Mouse (Mus musculus) MEL (cell line): ENCODE data around the gene Ankrd34c. TPM values are rescaled to one million over a fixed set of nuclear protein-coding genes. Genes with fewer than 3 reads are reported as not detected.

Experiments used
- DNase-seq: peaks from one replicate; pipeline ENCODE4 v3.0.0; 2011; ENCODE audit warnings: low read depth, low spot score
- H3K27ac ChIP-seq: 2 replicates; pipeline ENCODE4 v1.5.1; 2012; ENCODE audit warnings: low read depth, mild to moderate bottlenecking, control low read depth, low read length, moderate library complexity; ENCODE audit not compliant: control insufficient read depth
- H3K27me3 ChIP-seq, 2 experiments: fragments of 150-350 bp in 1 of 2; sonication (generic) in 1 of 2; 2 replicates each; pipeline ENCODE4 v1.6.1; 2012; ENCODE audit warnings: low read length in 2 of 2, mild to moderate bottlenecking in 2 of 2, improper control_type of control experiment in 1 of 2, moderate library complexity in 1 of 2; ENCODE audit not compliant: insufficient read depth in 2 of 2, control insufficient read depth in 1 of 2
- H3K36me3 ChIP-seq, 2 experiments: 2 replicates each; pipeline ENCODE4 v1.6.1; 2012 to 2014; ENCODE audit warnings: low read length in 2 of 2, improper control_type of control experiment in 1 of 2, inconsistent platforms in 1 of 2, mild to moderate bottlenecking in 1 of 2; ENCODE audit not compliant: insufficient read depth in 2 of 2, control insufficient read depth in 1 of 2
- H3K4me1 ChIP-seq, 2 experiments: fragments of 150-350 bp in 1 of 2; sonication (generic) in 1 of 2; 2 replicates each; pipeline ENCODE4 v1.6.1; 2012; ENCODE audit warnings: low read length in 2 of 2, improper control_type of control experiment in 1 of 2, mild to moderate bottlenecking in 1 of 2; ENCODE audit not compliant: insufficient read depth in 2 of 2, control insufficient read depth in 1 of 2
- H3K4me3 ChIP-seq, 2 experiments: fragments of 150-350 bp in 1 of 2; sonication (generic) in 1 of 2; 2 replicates each; pipeline ENCODE4 v1.5.1; 2012; ENCODE audit warnings: low read depth in 2 of 2, low read length in 2 of 2, mild to moderate bottlenecking in 2 of 2, moderate library complexity in 2 of 2, control low read depth in 1 of 2, improper control_type of control experiment in 1 of 2; ENCODE audit not compliant: control insufficient read depth in 1 of 2, insufficient read depth in 1 of 2
- H3K79me2 ChIP-seq: 2 replicates; pipeline ENCODE4 v1.6.1; 2012; ENCODE audit warnings: mild to moderate bottlenecking, low read length, moderate library complexity; ENCODE audit not compliant: control insufficient read depth, poor library complexity, insufficient read depth
- H3K9ac ChIP-seq: 2 replicates; pipeline ENCODE4 v1.6.1; 2012; ENCODE audit warnings: low read depth, mild to moderate bottlenecking, control low read depth, low read length, moderate library complexity; ENCODE audit not compliant: control insufficient read depth, poor library complexity, severe bottlenecking
- H3K9me3 ChIP-seq: fragments of 150-350 bp; sonication (generic); replicated peaks from 2 replicates; pipeline ENCODE4 v1.6.1; 2012; ENCODE audit warnings: mild to moderate bottlenecking, low read length, improper control_type of control experiment, moderate library complexity; ENCODE audit not compliant: insufficient read depth
- CHD1 ChIP-seq: IDR thresholded peaks from 2 replicates; pipeline ENCODE4 v1.6.1; 2012; ENCODE audit warnings: low read depth, mild to moderate bottlenecking, inconsistent platforms, low read length, improper control_type of control experiment
- CHD2 ChIP-seq: IDR thresholded peaks from 2 replicates; pipeline ENCODE4 v1.6.1; 2011; ENCODE audit warnings: low read length, improper control_type of control experiment
- CTCF ChIP-seq, 3 experiments: IDR thresholded peaks in 2 of 3; conservative IDR thresholded peaks in 1 of 3; 2 replicates each; pipeline ENCODE4 v1.5.1; 2011 to 2012; ENCODE audit warnings: low read length in 3 of 3, low read depth in 2 of 3, mild to moderate bottlenecking in 2 of 3, improper control_type of control experiment in 1 of 3, inconsistent platforms in 1 of 3, mixed read lengths in 1 of 3, moderate library complexity in 1 of 3; ENCODE audit not compliant: control insufficient read depth in 1 of 3, insufficient read depth in 1 of 3, poor library complexity in 1 of 3, severe bottlenecking in 1 of 3
- EP300 ChIP-seq, 2 experiments: IDR thresholded peaks; 2 replicates each; pipeline ENCODE4 v1.6.1; 2011; ENCODE audit warnings: improper control_type of control experiment in 2 of 2, low read length in 2 of 2, low read depth in 1 of 2, mild to moderate bottlenecking in 1 of 2
- ETS1 ChIP-seq: IDR thresholded peaks from 2 replicates; pipeline ENCODE4 v1.6.1; 2012; ENCODE audit warnings: low read depth, mild to moderate bottlenecking, inconsistent platforms, low read length, improper control_type of control experiment, moderate library complexity
- GABPA ChIP-seq: IDR thresholded peaks from 2 replicates; pipeline ENCODE4 v1.6.1; 2012; ENCODE audit warnings: low read depth, mild to moderate bottlenecking, inconsistent platforms, low read length, improper control_type of control experiment, moderate library complexity
- GATA1 ChIP-seq: IDR thresholded peaks from 2 replicates; pipeline ENCODE4 v1.6.1; 2011; ENCODE audit warnings: low read depth, low read length, improper control_type of control experiment
- HCFC1 ChIP-seq: IDR thresholded peaks from 2 replicates; pipeline ENCODE4 v1.6.1; 2012; ENCODE audit warnings: low read depth, mild to moderate bottlenecking, inconsistent platforms, low read length, improper control_type of control experiment, moderate library complexity
- JUND ChIP-seq: IDR thresholded peaks from 2 replicates; pipeline ENCODE4 v1.6.1; 2011; ENCODE audit warnings: low read depth, mild to moderate bottlenecking, improper control_type of control experiment, low read length
- KAT2A ChIP-seq: conservative IDR thresholded peaks from 2 replicates; pipeline ENCODE4 v1.6.1; 2012; ENCODE audit warnings: low read depth, low read length, improper control_type of control experiment, inconsistent platforms
- MAX ChIP-seq: IDR thresholded peaks from 2 replicates; pipeline ENCODE4 v1.6.1; 2011; ENCODE audit warnings: low read length, improper control_type of control experiment
- MEF2A ChIP-seq: IDR thresholded peaks from 2 replicates; pipeline ENCODE4 v1.6.1; 2014; ENCODE audit warnings: low read depth, mild to moderate bottlenecking, inconsistent platforms, low read length, improper control_type of control experiment; ENCODE audit not compliant: poor library complexity, insufficient replicate concordance, severe bottlenecking; ENCODE audit errors: extremely low read depth
- NELFE ChIP-seq: IDR thresholded peaks from 2 replicates; pipeline ENCODE4 v1.6.1; 2011; ENCODE audit warnings: low read depth, low read length, improper control_type of control experiment
- POLR2A ChIP-seq, 2 experiments: IDR thresholded peaks; 2 replicates each; pipeline ENCODE4 v1.6.1; 2011 to 2012; ENCODE audit warnings: low read length in 2 of 2, mild to moderate bottlenecking in 2 of 2, control low read depth in 1 of 2, improper control_type of control experiment in 1 of 2, low read depth in 1 of 2, moderate library complexity in 1 of 2; ENCODE audit not compliant: control insufficient read depth in 1 of 2, insufficient read depth in 1 of 2, poor library complexity in 1 of 2
- POLR2AphosphoS5 ChIP-seq: IDR thresholded peaks from 2 replicates; pipeline ENCODE4 v1.6.1; 2012; ENCODE audit warnings: low read depth, borderline replicate concordance, mild to moderate bottlenecking, inconsistent platforms, low read length, moderate library complexity, mixed read lengths
- RAD21 ChIP-seq: IDR thresholded peaks from 2 replicates; pipeline ENCODE4 v1.6.1; 2011; ENCODE audit warnings: mild to moderate bottlenecking, low read depth, low read length, improper control_type of control experiment
- SMC3 ChIP-seq: IDR thresholded peaks from 2 replicates; pipeline ENCODE4 v1.6.1; 2011; ENCODE audit warnings: low read depth, low read length, improper control_type of control experiment
- TBP ChIP-seq: IDR thresholded peaks from 2 replicates; pipeline ENCODE4 v1.8.0; 2011; ENCODE audit warnings: low read depth, low read length, improper control_type of control experiment
- TCF12 ChIP-seq: IDR thresholded peaks from 2 replicates; pipeline ENCODE4 v1.6.1; 2014; ENCODE audit warnings: low read depth, mild to moderate bottlenecking, inconsistent platforms, low read length, improper control_type of control experiment, moderate library complexity
- UBTF ChIP-seq: IDR thresholded peaks from 2 replicates; pipeline ENCODE4 v1.6.1; 2012; ENCODE audit warnings: low read depth, mild to moderate bottlenecking, inconsistent platforms, low read length, improper control_type of control experiment, moderate library complexity, borderline replicate concordance; ENCODE audit not compliant: insufficient read depth
- USF2 ChIP-seq, 2 experiments: IDR thresholded peaks; 2 replicates each; pipeline ENCODE4 v1.6.1; 2011 to 2012; ENCODE audit warnings: improper control_type of control experiment in 2 of 2, low read length in 2 of 2, borderline replicate concordance in 1 of 2, inconsistent platforms in 1 of 2, low read depth in 1 of 2, mild to moderate bottlenecking in 1 of 2; ENCODE audit not compliant: insufficient read depth in 1 of 2
- ZC3H11A ChIP-seq: IDR thresholded peaks from 2 replicates; pipeline ENCODE4 v1.6.1; 2012; ENCODE audit warnings: low read depth, mild to moderate bottlenecking, inconsistent platforms, low read length, improper control_type of control experiment
- ZKSCAN1 ChIP-seq: IDR thresholded peaks from 2 replicates; pipeline ENCODE4 v1.6.1; 2012; ENCODE audit warnings: low read depth, mild to moderate bottlenecking, inconsistent platforms, low read length, improper control_type of control experiment, moderate library complexity
- ZMIZ1 ChIP-seq: IDR thresholded peaks from 2 replicates; pipeline ENCODE4 v1.6.1; 2012; ENCODE audit warnings: low read depth, mild to moderate bottlenecking, inconsistent platforms, low read length, improper control_type of control experiment, moderate library complexity
- polyA plus RNA-seq, 2 experiments: library from polyadenylated mRNA; stranded (reverse) in 1 of 2; unstranded in 1 of 2; fragments of >175 nt in 1 of 2; fragments of >200 nt in 1 of 2; gene quantifications; 2 replicates each; pipeline versions ENCODE4 v1.2.1 to v1.2.4; 2012; ENCODE audit warnings: low replicate concordance in 2 of 2, low read depth in 1 of 2; ENCODE audit not compliant: insufficient read length in 2 of 2, insufficient read depth in 1 of 2, missing spikeins in 1 of 2
- total RNA-seq: library from RNA; depleted of rRNA; stranded (reverse); fragments of 300-350 nt; gene quantifications from 2 replicates; pipeline ENCODE4 v1.2.3, GENCODE M21; 2012

Gene Ankrd34c
- total and polyA plus RNA-seq, 3 experiments, result not detected

- no peaks in the 10 kb centered on the region for H3K27me3 ChIP-seq
- no peak overlapping the region for H3K4me3 ChIP-seq
- H3K9ac ChIP-seq, result no peak overlapping the region
- no peaks in the 10 kb centered on the region for H3K36me3 ChIP-seq
- no peaks in the 10 kb centered on the region for H3K9me3 ChIP-seq
- no peaks in the 10 kb centered on the region for H3K79me2 ChIP-seq
- no peak overlapping the region for H3K27ac ChIP-seq
- TF ChIP-seq UBTF, result no peak
- TF ChIP-seq HCFC1, result no peak
- no peak for TF ChIP-seq CHD2
- no peak for TF ChIP-seq RAD21
- TF ChIP-seq CHD1, result no peak
- TF ChIP-seq MAX, result no peak
- no peak for TF ChIP-seq EP300 (IDR thresholded peaks at IDR 0.05; ENCODE audit: low read depth in 1 of 2, low read length in 2 of 2)
- TF ChIP-seq TBP, result no peak
- no peak for TF ChIP-seq ZMIZ1
- TF ChIP-seq GATA1, result no peak
- no peak for TF ChIP-seq POLR2AphosphoS5
- no peak for TF ChIP-seq CTCF (IDR thresholded peaks at IDR 0.05 in 2 of 3, conservative IDR thresholded peaks at IDR 0.05 in 1 of 3; ENCODE audit: control insufficient read depth in 1 of 3, insufficient read depth in 1 of 3, low read depth in 2 of 3, low read length in 3 of 3, poor library complexity in 1 of 3, severe bottlenecking in 1 of 3)
- TF ChIP-seq ZC3H11A, result no peak
- TF ChIP-seq KAT2A, result no peak
- no peak for TF ChIP-seq POLR2A (IDR thresholded peaks at IDR 0.05; ENCODE audit: control insufficient read depth in 1 of 2, insufficient read depth in 1 of 2, low read depth in 1 of 2, low read length in 2 of 2, poor library complexity in 1 of 2)
- no peak for TF ChIP-seq NELFE
- no peak for TF ChIP-seq USF2 (IDR thresholded peaks at IDR 0.05; ENCODE audit: borderline replicate concordance in 1 of 2, insufficient read depth in 1 of 2, low read depth in 1 of 2, low read length in 2 of 2)
- no peak for TF ChIP-seq SMC3
- no peak for DNase-seq
- no peaks in the 10 kb centered on the region for H3K4me1 ChIP-seq
These were observed 19.3 kb upstream of the Ankrd34c start for GRCm38 (mm10) chr9:89757571-89757970.

- Histone ChIP-seq H3K27me3 (no peaks in the 10 kb centered on the region), H3K79me2 (no peaks in the 10 kb centered on the region), H3K4me1 (no peaks in the 10 kb centered on the region), H3K27ac (no peak overlapping the region), H3K36me3 (no peaks in the 10 kb centered on the region), H3K4me3 (no peak overlapping the region), H3K9ac (no peak overlapping the region), H3K9me3 (no peaks in the 10 kb centered on the region)
- TF ChIP-seq SMC3 (no peak), POLR2A (IDR thresholded peaks at IDR 0.05; ENCODE audit: control insufficient read depth in 1 of 2, insufficient read depth in 1 of 2, low read depth in 1 of 2, low read length in 2 of 2, poor library complexity in 1 of 2) (no peak), HCFC1 (no peak), TCF12 (no peak), ZKSCAN1 (no peak), USF2 (IDR thresholded peaks at IDR 0.05; ENCODE audit: borderline replicate concordance in 1 of 2, insufficient read depth in 1 of 2, low read depth in 1 of 2, low read length in 2 of 2) (no peak), POLR2AphosphoS5 (no peak), CHD1 (no peak), NELFE (no peak), ETS1 (no peak), KAT2A (no peak), JUND (no peak), GABPA (no peak), CHD2 (no peak), ZC3H11A (no peak), MEF2A (no peak), EP300 (IDR thresholded peaks at IDR 0.05; ENCODE audit: low read depth in 1 of 2, low read length in 2 of 2) (no peak), UBTF (no peak)
- no peak for DNase-seq
These were observed 1.8 kb upstream of the Ankrd34c start for GRCm38 (mm10) chr9:89740041-89740440.
